Mouse (Mus musculus): ENCODE results near the gene Kcnh2.

The Kcnh2 gene

GRCm38 (mm10) chr5:24319776-24320466 is 31.5 kb downstream of the Kcnh2 start:
- peak; percentile 74 for DNase-seq (ENCODE audit: low read depth)

- no peak for DNase-seq (ENCODE audit: low read depth)
Measured at GRCm38 (mm10) chr5:24309223-24309622, 42.2 kb downstream of the Kcnh2 start.

- no peak for DNase-seq (ENCODE audit: low read depth)
Measured at GRCm38 (mm10) chr5:24308621-24309020, 42.8 kb downstream of the Kcnh2 start.

GRCm38 (mm10) chr5:24307118-24307777 is 44.2 kb downstream of the Kcnh2 start:
- no peak for DNase-seq (ENCODE audit: low read depth)

- peak; percentile 31 for DNase-seq (ENCODE audit: low read depth)
Measured at GRCm38 (mm10) chr5:24303199-24303598, 48.2 kb downstream of the Kcnh2 start.

GRCm38 (mm10) chr5:24299845-24300589 is 51.4 kb downstream of the Kcnh2 start:
- DNase-seq (ENCODE audit: low read depth), result peak; percentile 65

GRCm38 (mm10) chr5:24291954-24292353 is 59.5 kb downstream of the Kcnh2 start:
- DNase-seq (ENCODE audit: low read depth), result peak; percentile 15

GRCm38 (mm10) chr5:24286221-24286970 is 65.0 kb downstream of the Kcnh2 start:
- no peak for DNase-seq (ENCODE audit: low read depth)

GRCm38 (mm10) chr5:24284145-24284544 is 67.3 kb downstream of the Kcnh2 start:
- no peak for DNase-seq (ENCODE audit: low read depth)

GRCm38 (mm10) chr5:24283181-24283580 is 68.2 kb downstream of the Kcnh2 start:
- DNase-seq (ENCODE audit: low read depth), result peak; percentile 65

- DNase-seq (ENCODE audit: low read depth), result no peak
Measured at GRCm38 (mm10) chr5:24280523-24280922, 70.9 kb downstream of the Kcnh2 start.

- no peak for DNase-seq (ENCODE audit: low read depth)
Measured at GRCm38 (mm10) chr5:24279527-24279926, 71.9 kb downstream of the Kcnh2 start.

GRCm38 (mm10) chr5:24278206-24278605 is 73.2 kb downstream of the Kcnh2 start:
- no peak for DNase-seq (ENCODE audit: low read depth)

- peak; percentile 86 for DNase-seq (ENCODE audit: low read depth)
Measured at GRCm38 (mm10) chr5:24273683-24274621, 77.5 kb downstream of the Kcnh2 start.

- DNase-seq (ENCODE audit: low read depth), result no peak
Measured at GRCm38 (mm10) chr5:24270941-24271340, 80.5 kb downstream of the Kcnh2 start.
